Mouse (Mus musculus): ENCODE measurements around the gene Cox14. TPM values are rescaled to one million over a fixed set of nuclear protein-coding genes. Genes with fewer than 3 reads are reported as not detected.

The Cox14 gene
- polyA plus RNA-seq, 1 experiment from 2014 or later: 132 TPM

- Histone ChIP-seq H3K9me3 (no peaks in the 10 kb centered on the region), H3K9ac (no peak overlapping the region), H3K4me3 (no peak overlapping the region), H3K36me3 (peaks cover 46% of the 10 kb centered on the region), H3K27ac (no peak overlapping the region), H3K4me1 (peaks cover 9% of the 10 kb centered on the region; the same call in 1 of the 2 replicates), H3K27me3 (no peaks in the 10 kb centered on the region), H3K4me2 (no peak overlapping the region)
- ATAC-seq (ENCODE audit: borderline replicate concordance, extremely low read depth, low FRiP score, low TSS enrichment): no peak
- 90% methylated on average over 2 of the region's 2 CpGs for WGBS
Measured at GRCm38 (mm10) chr15:99731167-99731566, 5.7 kb downstream of the Cox14 start.

GRCm38 (mm10) chr15:99731678-99732077, 6.3 kb downstream of the Cox14 start:
- Histone ChIP-seq H3K9ac (no peak overlapping the region), H3K4me3 (no peak overlapping the region), H3K4me2 (no peak overlapping the region), H3K36me3 (peaks cover 50% of the 10 kb centered on the region), H3K4me1 (peaks cover 4% of the 10 kb centered on the region; the same call in 1 of the 2 replicates), H3K27me3 (no peaks in the 10 kb centered on the region), H3K9me3 (no peaks in the 10 kb centered on the region), H3K27ac (no peak overlapping the region)
- 84% methylated on average over 3 of the region's 3 CpGs for WGBS
- ATAC-seq (ENCODE audit: borderline replicate concordance, extremely low read depth, low FRiP score, low TSS enrichment): no peak

GRCm38 (mm10) chr15:99733186-99733585, 7.8 kb downstream of the Cox14 start:
- H3K36me3 ChIP-seq: peaks cover 56% of the 10 kb centered on the region
- no peaks in the 10 kb centered on the region for H3K27me3 ChIP-seq
- no peaks in the 10 kb centered on the region for H3K4me1 ChIP-seq

GRCm38 (mm10) chr15:99735631-99736030, 10.2 kb downstream of the Cox14 start:
- no peak for ATAC-seq (ENCODE audit: borderline replicate concordance, extremely low read depth, low FRiP score, low TSS enrichment)
- Histone ChIP-seq H3K9ac (no peak overlapping the region), H3K27ac (no peak overlapping the region), H3K4me1 (no peaks in the 10 kb centered on the region), H3K4me2 (no peak overlapping the region), H3K27me3 (no peaks in the 10 kb centered on the region), H3K36me3 (peaks cover 61% of the 10 kb centered on the region), H3K4me3 (no peak overlapping the region), H3K9me3 (no peaks in the 10 kb centered on the region)
- WGBS: 85% methylated on average over 2 of the region's 2 CpGs

More at GRCm38 (mm10) chr15:99733186-99733585, 7.8 kb downstream of the Cox14 start:
- WGBS: 92% methylated on average over 5 of the region's 5 CpGs
- H3K4me2 ChIP-seq: no peak overlapping the region
- H3K9me3 ChIP-seq: no peaks in the 10 kb centered on the region
- ATAC-seq (ENCODE audit: borderline replicate concordance, extremely low read depth, low FRiP score, low TSS enrichment): no peak
- H3K4me3 ChIP-seq: no peak overlapping the region
- H3K9ac ChIP-seq: no peak overlapping the region
- no peak overlapping the region for H3K27ac ChIP-seq

DNA sequence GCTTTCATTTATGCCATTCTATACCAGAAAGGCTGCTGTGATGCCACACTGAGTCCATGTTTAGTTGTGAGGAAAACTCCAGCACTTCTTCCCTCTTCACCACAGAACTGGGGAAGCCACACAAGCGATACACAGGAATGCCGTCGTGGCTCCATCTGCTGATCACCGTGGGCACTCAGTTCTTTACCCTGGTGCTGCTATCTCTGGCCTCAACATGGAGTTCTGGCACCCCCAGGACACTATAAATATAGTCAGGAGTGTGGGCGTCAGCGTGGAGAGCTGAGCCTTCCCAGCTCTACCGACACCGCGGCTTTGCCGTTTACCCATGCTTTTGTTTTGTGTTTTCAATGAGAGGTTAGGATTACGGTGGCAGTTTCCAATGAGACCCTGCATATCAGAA, 11.3 kb downstream of the Cox14 start:
- peaks cover 71% of the 10 kb centered on the region for H3K36me3 ChIP-seq
- H3K9me3 ChIP-seq: no peaks in the 10 kb centered on the region
- no peak overlapping the region for H3K4me2 ChIP-seq
- ATAC-seq (ENCODE audit: borderline replicate concordance, extremely low read depth, low FRiP score, low TSS enrichment): no peak
- H3K4me3 ChIP-seq: no peak overlapping the region
- no peak overlapping the region for H3K27ac ChIP-seq
- H3K27me3 ChIP-seq: no peaks in the 10 kb centered on the region
- no peaks in the 10 kb centered on the region for H3K4me1 ChIP-seq
- 88% methylated on average over 11 of the region's 11 CpGs for whole genome bisulfite sequencing
- H3K9ac ChIP-seq: no peak overlapping the region

DNA sequence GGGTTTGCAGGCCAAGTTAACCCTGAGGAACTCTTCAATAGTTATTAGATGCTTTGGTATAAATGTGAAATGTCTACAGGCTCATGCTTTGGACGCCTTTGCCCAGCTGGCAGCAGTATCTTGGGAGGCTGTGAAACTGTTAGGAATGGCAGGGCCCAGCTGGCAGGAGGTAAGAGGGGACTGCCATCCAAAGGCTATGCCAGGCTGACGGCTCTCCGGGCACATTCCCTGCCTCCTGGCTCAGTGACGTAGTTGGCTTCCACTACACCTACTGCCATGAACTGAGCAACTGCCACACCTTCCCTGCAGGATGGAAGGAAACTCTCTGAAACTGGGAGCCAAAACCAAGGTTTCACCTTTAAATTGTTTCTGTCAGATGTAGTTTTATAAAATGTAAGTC, 14.8 kb downstream of the Cox14 start:
- H3K4me1 ChIP-seq: no peaks in the 10 kb centered on the region
- peaks cover 71% of the 10 kb centered on the region for H3K36me3 ChIP-seq
- no peak overlapping the region for H3K9ac ChIP-seq
- H3K9me3 ChIP-seq: no peaks in the 10 kb centered on the region
- no peak overlapping the region for H3K4me3 ChIP-seq
- H3K27ac ChIP-seq: no peak overlapping the region
- WGBS: 89% methylated on average over 4 of the region's 4 CpGs
- H3K27me3 ChIP-seq: no peaks in the 10 kb centered on the region
- H3K4me2 ChIP-seq: no peak overlapping the region
- no peak for ATAC-seq (ENCODE audit: borderline replicate concordance, extremely low read depth, low FRiP score, low TSS enrichment)

DNA sequence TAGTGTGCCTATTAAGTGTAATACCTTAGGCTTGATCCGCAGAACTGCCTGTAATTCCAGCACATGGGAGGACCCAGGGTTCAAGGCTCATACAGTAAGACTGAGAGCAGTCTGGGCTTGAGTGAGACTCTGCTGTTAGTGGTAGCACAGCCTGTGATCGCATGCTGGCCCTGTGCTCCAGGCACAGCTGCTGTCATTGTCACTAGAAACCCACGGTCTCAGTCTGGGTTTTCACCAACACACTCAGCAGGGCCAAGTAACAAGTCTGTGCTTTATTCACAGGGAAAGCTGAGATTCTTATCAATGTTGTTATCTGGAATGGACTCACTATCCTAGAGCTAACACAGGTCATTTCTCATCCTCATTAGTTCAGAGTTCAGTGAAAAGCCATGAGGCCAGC, 28.8 kb downstream of the Cox14 start:
- Histone ChIP-seq H3K9ac (no peak overlapping the region), H3K4me3 (no peak overlapping the region), H3K36me3 (0 out of 2 replicates have a peak, but pooled peaks cover 1% of the 10 kb centered on the region), H3K27me3 (no peaks in the 10 kb centered on the region), H3K9me3 (no peaks in the 10 kb centered on the region), H3K27ac (no peak overlapping the region), H3K4me1 (no peaks in the 10 kb centered on the region), H3K4me2 (no peak overlapping the region)
- 52% methylated on average over 3 of the region's 3 CpGs for WGBS
- no peak for ATAC-seq (ENCODE audit: borderline replicate concordance, extremely low read depth, low FRiP score, low TSS enrichment)

DNA sequence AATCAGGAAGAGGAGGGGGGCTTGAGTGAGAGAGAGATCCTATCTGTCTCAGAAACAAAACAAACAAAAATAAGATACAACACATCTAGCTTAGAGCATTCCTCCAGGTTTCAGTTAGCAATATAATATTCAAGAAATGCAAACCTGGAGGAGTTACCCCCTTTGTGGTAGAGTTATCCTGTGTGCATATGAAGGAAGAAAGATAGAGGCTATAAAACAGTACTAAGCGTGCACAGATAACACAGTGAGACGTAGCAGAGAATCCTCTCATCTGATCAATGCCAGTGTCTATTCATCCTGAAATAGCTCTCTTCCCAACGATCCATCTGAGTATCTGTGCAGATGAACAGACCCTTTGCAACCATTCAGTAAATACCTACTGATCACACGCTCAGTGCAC, 42.0 kb downstream of the Cox14 start:
- Histone ChIP-seq H3K9me3 (no peaks in the 10 kb centered on the region), H3K4me3 (no peak overlapping the region), H3K36me3 (no peaks in the 10 kb centered on the region), H3K4me1 (0 out of 2 replicates have a peak, but pooled peaks cover 10% of the 10 kb centered on the region), H3K27ac (no peak overlapping the region), H3K27me3 (no peaks in the 10 kb centered on the region), H3K4me2 (no peak overlapping the region), H3K9ac (no peak overlapping the region)
- ATAC-seq (ENCODE audit: borderline replicate concordance, extremely low read depth, low FRiP score, low TSS enrichment): no peak
- 91% methylated on average over 4 of the region's 4 CpGs for WGBS

GRCm38 (mm10) chr15:99768761-99769160, 43.3 kb downstream of the Cox14 start:
- WGBS: 93% methylated on average over 1 of the region's 1 CpGs
- Histone ChIP-seq H3K9ac (no peak overlapping the region), H3K4me1 (0 out of 2 replicates have a peak, but pooled peaks cover 10% of the 10 kb centered on the region), H3K27ac (no peak overlapping the region), H3K4me3 (no peak overlapping the region), H3K9me3 (no peaks in the 10 kb centered on the region), H3K4me2 (no peak overlapping the region), H3K27me3 (no peaks in the 10 kb centered on the region), H3K36me3 (no peaks in the 10 kb centered on the region)
- ATAC-seq (ENCODE audit: borderline replicate concordance, extremely low read depth, low FRiP score, low TSS enrichment): no peak

GRCm38 (mm10) chr15:99771004-99771500, 45.6 kb downstream of the Cox14 start:
- Histone ChIP-seq H3K9me3 (no peaks in the 10 kb centered on the region), H3K9ac (peak overlapping the region; percentile 82), H3K4me3 (peak overlapping the region; percentile 61), H3K4me1 (0 out of 2 replicates have a peak, but pooled peaks cover 10% of the 10 kb centered on the region), H3K36me3 (no peaks in the 10 kb centered on the region), H3K27ac (peak overlapping the region; percentile 91), H3K27me3 (no peaks in the 10 kb centered on the region), H3K4me2 (peak overlapping the region; percentile 79)
- ATAC-seq (ENCODE audit: borderline replicate concordance, extremely low read depth, low FRiP score, low TSS enrichment): no peak
- 4% methylated on average over 5 of the region's 5 CpGs for WGBS

GRCm38 (mm10) chr15:99771601-99772276, 46.3 kb downstream of the Cox14 start:
- Histone ChIP-seq H3K4me3 (peak overlapping the region; percentile 61), H3K36me3 (no peaks in the 10 kb centered on the region)
- peak; percentile 76 for ATAC-seq (ENCODE audit: borderline replicate concordance, extremely low read depth, low FRiP score, low TSS enrichment)

DNA sequence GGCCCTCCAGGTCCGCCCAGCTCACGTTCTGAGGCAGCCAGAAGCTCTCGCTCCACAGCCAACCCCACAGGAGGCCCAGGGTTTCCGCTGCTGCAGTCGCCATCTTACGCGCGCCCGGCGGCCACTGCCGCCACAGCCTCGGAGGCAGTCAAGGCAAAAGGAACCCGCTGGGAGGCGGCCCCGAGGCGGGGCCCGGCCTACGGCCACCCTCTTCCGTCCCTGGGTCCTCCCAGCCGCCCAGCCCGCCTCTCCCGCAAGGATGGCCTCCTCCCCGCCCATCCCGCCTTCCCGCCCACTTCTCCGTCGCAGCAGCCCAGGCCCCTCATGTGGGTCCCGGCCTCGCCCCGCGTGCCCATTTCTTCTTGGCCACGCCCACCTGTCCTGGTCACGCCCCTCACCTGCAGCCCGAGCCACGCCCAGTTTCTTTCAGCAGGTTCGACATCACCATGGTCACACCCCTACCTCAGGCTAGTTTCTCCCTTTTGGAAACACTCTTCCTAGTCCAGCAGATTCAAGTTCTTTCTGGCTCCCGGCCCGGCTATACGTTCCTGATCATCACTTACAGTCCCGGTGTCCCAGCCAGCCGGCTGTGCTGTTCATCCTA, 47.0 kb downstream of the Cox14 start:
- H3K27me3 ChIP-seq: no peaks in the 10 kb centered on the region
- no peaks in the 10 kb centered on the region for H3K36me3 ChIP-seq
- H3K4me3 ChIP-seq: peak overlapping the region; percentile 61
- peak overlapping the region; percentile 82 for H3K9ac ChIP-seq
- H3K9me3 ChIP-seq: no peaks in the 10 kb centered on the region
- 0 out of 2 replicates have a peak, but pooled peaks cover 10% of the 10 kb centered on the region for H3K4me1 ChIP-seq
- peak overlapping the region; percentile 91 for H3K27ac ChIP-seq
- WGBS: 0% methylated on average over 38 of the region's 41 CpGs
- H3K4me2 ChIP-seq: peak overlapping the region; percentile 79
- peak; percentile 98 for ATAC-seq (ENCODE audit: borderline replicate concordance, extremely low read depth, low FRiP score, low TSS enrichment)

More at GRCm38 (mm10) chr15:99771601-99772276, 46.3 kb downstream of the Cox14 start:
- Histone ChIP-seq H3K9ac (peak overlapping the region; percentile 82), H3K4me2 (peak overlapping the region; percentile 79), H3K9me3 (no peaks in the 10 kb centered on the region), H3K27me3 (no peaks in the 10 kb centered on the region), H3K4me1 (0 out of 2 replicates have a peak, but pooled peaks cover 10% of the 10 kb centered on the region), H3K27ac (peak overlapping the region; percentile 91)
- 2% methylated on average over 58 of the region's 59 CpGs for WGBS

All from lung, embryonic 15.5 days (tissue).